Mouse (Mus musculus): ENCODE results near the gene Rps6ka5. TPM values are rescaled to one million over a fixed set of nuclear protein-coding genes. Genes with fewer than 3 reads are reported as not detected.

Gene Rps6ka5
- polyA plus RNA-seq (2015; fragmentation: Nextera tagmentation; extraction: Ambion mirVana) = 6.8 and 7.0 TPM in 2 replicates

GRCm38 (mm10) chr12:100726651-100727050 lies at the start of gene Rps6ka5:
Rps6ka5 (minus strand) TSS chr12:100726983.
- peak within 1 kb of the TSS; percentile 91; the same call in 1 of the 2 replicates for H3K4me3 ChIP-seq (ENCODE audit: low read depth, low read length)
- H3K36me3 ChIP-seq (ENCODE audit: control insufficient read depth, insufficient read depth, low read length) = no peaks in the 10 kb centered on the region
- no peak within 1 kb of the TSS for H3K9ac ChIP-seq (ENCODE audit: low read depth, low read length)
- WGBS = 96% methylated on average over 4 of the region's 4 CpGs
- peaks cover 13% of the 10 kb centered on the region for H3K4me1 ChIP-seq (ENCODE audit: control insufficient read depth, insufficient read depth, low read length)
- H3K27ac ChIP-seq (ENCODE audit: low read length) = no peak within 1 kb of the TSS
- H3K27me3 ChIP-seq (ENCODE audit: control insufficient read depth, insufficient read depth, low read depth, low read length) = no peaks in the 10 kb centered on the region; the same call in 1 of the 2 replicates
- peak within 1 kb of the TSS; percentile 62 for H3K4me2 ChIP-seq (ENCODE audit: low read length)
- no peak for ATAC-seq
- H3K9me3 ChIP-seq (replicated peaks; ENCODE audit: control insufficient read depth, low read length, poor library complexity, severe bottlenecking) = no peaks in the 10 kb centered on the region

GRCm38 (mm10) chr12:100775911-100776581 lies 49.3 kb upstream of the Rps6ka5 start:
- Histone ChIP-seq H3K4me2 (ENCODE audit: low read length) (no peak overlapping the region), H3K27me3 (ENCODE audit: control insufficient read depth, insufficient read depth, low read depth, low read length) (no peaks in the 10 kb centered on the region), H3K27ac (ENCODE audit: low read length) (no peak overlapping the region), H3K9me3 (replicated peaks; ENCODE audit: control insufficient read depth, low read length, poor library complexity, severe bottlenecking) (no peaks in the 10 kb centered on the region), H3K9ac (ENCODE audit: low read depth, low read length) (no peak overlapping the region), H3K4me3 (ENCODE audit: low read depth, low read length) (no peak overlapping the region), H3K4me1 (ENCODE audit: control insufficient read depth, insufficient read depth, low read length) (peaks cover 7% of the 10 kb centered on the region; the same call in 1 of the 2 replicates), H3K36me3 (ENCODE audit: control insufficient read depth, insufficient read depth, low read length) (no peaks in the 10 kb centered on the region)
- 91% methylated on average over 8 of the region's 8 CpGs for WGBS
- no peak for ATAC-seq

- ATAC-seq = no peak
- no peak overlapping the region for H3K4me3 ChIP-seq (ENCODE audit: low read depth, low read length)
Measured at GRCm38 (mm10) chr12:100775291-100775690, 48.5 kb upstream of the Rps6ka5 start.

GRCm38 (mm10) chr12:100774756-100775155 lies 48.0 kb upstream of the Rps6ka5 start:
- no peak overlapping the region for H3K9ac ChIP-seq (ENCODE audit: low read depth, low read length)
- no peaks in the 10 kb centered on the region for H3K36me3 ChIP-seq (ENCODE audit: control insufficient read depth, insufficient read depth, low read length)
- 88% methylated on average over 7 of the region's 7 CpGs for WGBS
- H3K4me1 ChIP-seq (ENCODE audit: control insufficient read depth, insufficient read depth, low read length) = peaks cover 7% of the 10 kb centered on the region; the same call in 1 of the 2 replicates
- no peak overlapping the region for H3K27ac ChIP-seq (ENCODE audit: low read length)
- no peaks in the 10 kb centered on the region for H3K27me3 ChIP-seq (ENCODE audit: control insufficient read depth, insufficient read depth, low read depth, low read length)
- no peak overlapping the region for H3K4me2 ChIP-seq (ENCODE audit: low read length)
- ATAC-seq = no peak
- H3K4me3 ChIP-seq (ENCODE audit: low read depth, low read length) = no peak overlapping the region
- H3K9me3 ChIP-seq (replicated peaks; ENCODE audit: control insufficient read depth, low read length, poor library complexity, severe bottlenecking) = no peaks in the 10 kb centered on the region

More at GRCm38 (mm10) chr12:100775291-100775690, 48.5 kb upstream of the Rps6ka5 start:
- Histone ChIP-seq H3K27me3 (ENCODE audit: control insufficient read depth, insufficient read depth, low read depth, low read length) (no peaks in the 10 kb centered on the region), H3K4me1 (ENCODE audit: control insufficient read depth, insufficient read depth, low read length) (peaks cover 7% of the 10 kb centered on the region; the same call in 1 of the 2 replicates), H3K9me3 (replicated peaks; ENCODE audit: control insufficient read depth, low read length, poor library complexity, severe bottlenecking) (no peaks in the 10 kb centered on the region), H3K9ac (ENCODE audit: low read depth, low read length) (no peak overlapping the region), H3K36me3 (ENCODE audit: control insufficient read depth, insufficient read depth, low read length) (no peaks in the 10 kb centered on the region), H3K27ac (ENCODE audit: low read length) (no peak overlapping the region), H3K4me2 (ENCODE audit: low read length) (no peak overlapping the region)

GRCm38 (mm10) chr12:100772230-100772984 lies 45.6 kb upstream of the Rps6ka5 start:
- Histone ChIP-seq H3K4me3 (ENCODE audit: low read depth, low read length) (no peak overlapping the region), H3K4me2 (ENCODE audit: low read length) (no peak overlapping the region)
- WGBS = 39% methylated on average over 7 of the region's 7 CpGs

GRCm38 (mm10) chr12:100770765-100771164 lies 44.0 kb upstream of the Rps6ka5 start:
- Histone ChIP-seq H3K27me3 (ENCODE audit: control insufficient read depth, insufficient read depth, low read depth, low read length) (no peaks in the 10 kb centered on the region), H3K27ac (ENCODE audit: low read length) (no peak overlapping the region), H3K9me3 (replicated peaks; ENCODE audit: control insufficient read depth, low read length, poor library complexity, severe bottlenecking) (no peaks in the 10 kb centered on the region), H3K4me1 (ENCODE audit: control insufficient read depth, insufficient read depth, low read length) (no peaks in the 10 kb centered on the region), H3K36me3 (ENCODE audit: control insufficient read depth, insufficient read depth, low read length) (no peaks in the 10 kb centered on the region), H3K4me3 (ENCODE audit: low read depth, low read length) (no peak overlapping the region), H3K9ac (ENCODE audit: low read depth, low read length) (no peak overlapping the region), H3K4me2 (ENCODE audit: low read length) (no peak overlapping the region)
- ATAC-seq = no peak
- WGBS = 77% methylated on average over 3 of the region's 3 CpGs

More at GRCm38 (mm10) chr12:100772230-100772984, 45.6 kb upstream of the Rps6ka5 start:
- Histone ChIP-seq H3K27ac (ENCODE audit: low read length) (no peak overlapping the region), H3K9ac (ENCODE audit: low read depth, low read length) (no peak overlapping the region), H3K9me3 (replicated peaks; ENCODE audit: control insufficient read depth, low read length, poor library complexity, severe bottlenecking) (no peaks in the 10 kb centered on the region), H3K36me3 (ENCODE audit: control insufficient read depth, insufficient read depth, low read length) (no peaks in the 10 kb centered on the region), H3K4me1 (ENCODE audit: control insufficient read depth, insufficient read depth, low read length) (no peaks in the 10 kb centered on the region), H3K27me3 (ENCODE audit: control insufficient read depth, insufficient read depth, low read depth, low read length) (no peaks in the 10 kb centered on the region)
- 0 out of 2 replicates have a peak, but pooled peaks have one; percentile 42 for ATAC-seq

- Histone ChIP-seq H3K4me2 (ENCODE audit: low read length) (no peak overlapping the region), H3K4me1 (ENCODE audit: control insufficient read depth, insufficient read depth, low read length) (no peaks in the 10 kb centered on the region), H3K4me3 (ENCODE audit: low read depth, low read length) (no peak overlapping the region), H3K36me3 (ENCODE audit: control insufficient read depth, insufficient read depth, low read length) (no peaks in the 10 kb centered on the region), H3K27ac (ENCODE audit: low read length) (no peak overlapping the region), H3K27me3 (ENCODE audit: control insufficient read depth, insufficient read depth, low read depth, low read length) (no peaks in the 10 kb centered on the region), H3K9me3 (replicated peaks; ENCODE audit: control insufficient read depth, low read length, poor library complexity, severe bottlenecking) (no peaks in the 10 kb centered on the region), H3K9ac (ENCODE audit: low read depth, low read length) (no peak overlapping the region)
- WGBS = 94% methylated on average over 6 of the region's 6 CpGs
- no peak for ATAC-seq
Measured at GRCm38 (mm10) chr12:100769871-100770270, 43.1 kb upstream of the Rps6ka5 start.

- no peak overlapping the region for H3K9ac ChIP-seq (ENCODE audit: low read depth, low read length)
- no peak overlapping the region for H3K4me2 ChIP-seq (ENCODE audit: low read length)
- H3K36me3 ChIP-seq (ENCODE audit: control insufficient read depth, insufficient read depth, low read length) = no peaks in the 10 kb centered on the region
- H3K27me3 ChIP-seq (ENCODE audit: control insufficient read depth, insufficient read depth, low read depth, low read length) = no peaks in the 10 kb centered on the region
- WGBS = 74% methylated on average over 13 of the region's 13 CpGs
- no peaks in the 10 kb centered on the region for H3K9me3 ChIP-seq (replicated peaks; ENCODE audit: control insufficient read depth, low read length, poor library complexity, severe bottlenecking)
- H3K4me1 ChIP-seq (ENCODE audit: control insufficient read depth, insufficient read depth, low read length) = peaks cover 8% of the 10 kb centered on the region; the same call in 1 of the 2 replicates
- H3K27ac ChIP-seq (ENCODE audit: low read length) = no peak overlapping the region
- no peak overlapping the region for H3K4me3 ChIP-seq (ENCODE audit: low read depth, low read length)
- no peak for ATAC-seq
Measured at GRCm38 (mm10) chr12:100764329-100765018, 37.7 kb upstream of the Rps6ka5 start.
